Mouse (Mus musculus) kidney, postnatal 14 days (tissue): Measurements from ENCODE around the gene 4930404N11Rik.

Source experiments
- DNase-seq: peaks from one replicate; pipeline ENCODE4 v3.0.0; 2022; ENCODE audit warnings: mixed read lengths

The 4930404N11Rik gene

GRCm38 (mm10) chr10:81327959-81328358 is 37.7 kb downstream of the 4930404N11Rik start:
- peak; percentile 63 for DNase-seq

GRCm38 (mm10) chr10:81326858-81327257 is 38.8 kb downstream of the 4930404N11Rik start:
- DNase-seq, result peak; percentile 80

GRCm38 (mm10) chr10:81325781-81326180 is 39.8 kb downstream of the 4930404N11Rik start:
- no peak for DNase-seq

GRCm38 (mm10) chr10:81325176-81325575 is 40.4 kb downstream of the 4930404N11Rik start:
- DNase-seq, result no peak

- no peak for DNase-seq
Observed at GRCm38 (mm10) chr10:81323791-81324530, 41.7 kb downstream of the 4930404N11Rik start.

- no peak for DNase-seq
Observed at GRCm38 (mm10) chr10:81323141-81323775, 42.4 kb downstream of the 4930404N11Rik start.

GRCm38 (mm10) chr10:81322444-81322843 is 43.2 kb downstream of the 4930404N11Rik start:
- no peak for DNase-seq

- no peak for DNase-seq
Observed at GRCm38 (mm10) chr10:81321436-81321835, 44.2 kb downstream of the 4930404N11Rik start.

- DNase-seq, result peak; percentile 100
Observed at GRCm38 (mm10) chr10:81320550-81321347, 44.9 kb downstream of the 4930404N11Rik start, which contains the start of gene Cactin. TSS of gene Cactin (plus strand) at chr10:81321103.

GRCm38 (mm10) chr10:81319741-81320549 is 45.7 kb downstream of the 4930404N11Rik start:
- peak; percentile 98 for DNase-seq

- no peak for DNase-seq
Observed at GRCm38 (mm10) chr10:81319330-81319699, 46.3 kb downstream of the 4930404N11Rik start.

GRCm38 (mm10) chr10:81318589-81319329 is 46.9 kb downstream of the 4930404N11Rik start:
- peak; percentile 46 for DNase-seq

GRCm38 (mm10) chr10:81317273-81317672 is 48.3 kb downstream of the 4930404N11Rik start:
- DNase-seq, result peak; percentile 81

- DNase-seq, result peak; percentile 56
Observed at GRCm38 (mm10) chr10:81316338-81317060, 49.1 kb downstream of the 4930404N11Rik start.

- DNase-seq, result no peak
Observed at GRCm38 (mm10) chr10:81315587-81315986, 50.0 kb downstream of the 4930404N11Rik start.

- no peak for DNase-seq
Observed at GRCm38 (mm10) chr10:81314201-81314600, 51.4 kb downstream of the 4930404N11Rik start.

GRCm38 (mm10) chr10:81313581-81313980 is 52.0 kb downstream of the 4930404N11Rik start:
- DNase-seq, result no peak
